Mouse (Mus musculus) limb, embryonic 14.5 days (tissue): ENCODE data around the gene Ldb3. TPM values are rescaled to one million over a fixed set of nuclear protein-coding genes. Genes with fewer than 3 reads are reported as not detected.

Source experiments
- ATAC-seq: fragments of 200-750 bp; cut with Nextera tagmentation; 2 replicates; pipeline ENCODE4 v1.8.0; 2017; ENCODE audit warnings: low read depth, moderate number of reproducible peaks, moderate TSS enrichment; ENCODE audit not compliant: low FRiP score
- DNase-seq: peaks from one replicate; pipeline ENCODE4 v3.0.0-alpha.2; 2015; ENCODE audit warnings: low spot score
- H3K27ac ChIP-seq: fragments of 300-500 bp; sonication (generic); replicated peaks from 2 replicates; pipeline ENCODE4 v1.5.1; 2014; ENCODE audit warnings: low read depth, mild to moderate bottlenecking, low read length, moderate library complexity, mixed read lengths
- H3K27me3 ChIP-seq: fragments of 300-500 bp; sonication (generic); 2 replicates; pipeline ENCODE4 v1.6.1; 2014; ENCODE audit warnings: low read length, mixed read lengths; ENCODE audit not compliant: control insufficient read depth, insufficient read depth
- H3K36me3 ChIP-seq: fragments of 300-500 bp; sonication (generic); 2 replicates; pipeline ENCODE4 v1.6.1; 2014; ENCODE audit warnings: mild to moderate bottlenecking, low read length, moderate library complexity, mixed read lengths; ENCODE audit not compliant: control insufficient read depth, insufficient read depth
- H3K4me1 ChIP-seq: fragments of 300-500 bp; sonication (generic); 2 replicates; pipeline ENCODE4 v1.6.1; 2014; ENCODE audit warnings: antibody characterized with exemption, low read length, mixed read lengths; ENCODE audit not compliant: control insufficient read depth, insufficient read depth
- H3K4me2 ChIP-seq: fragments of 300-500 bp; sonication (generic); replicated peaks from 2 replicates; pipeline ENCODE4 v1.6.1; 2014; ENCODE audit warnings: low read depth, mild to moderate bottlenecking, low read length, moderate library complexity; ENCODE audit not compliant: severe bottlenecking
- H3K4me3 ChIP-seq: fragments of 300-500 bp; sonication (generic); replicated peaks from 2 replicates; pipeline ENCODE4 v1.5.1; 2014; ENCODE audit warnings: low read length
- H3K9ac ChIP-seq: fragments of 300-500 bp; sonication (generic); 2 replicates; pipeline ENCODE4 v1.6.1; 2014; ENCODE audit warnings: mild to moderate bottlenecking, low read depth, low read length, moderate library complexity; ENCODE audit not compliant: severe bottlenecking
- H3K9me3 ChIP-seq: fragments of 300-500 bp; sonication (generic); 2 replicates; pipeline ENCODE4 v1.6.1; 2016; ENCODE audit warnings: low read length; ENCODE audit not compliant: control insufficient read depth
- POLR2A ChIP-seq: fragments of 200-500 bp; IDR thresholded peaks from 2 replicates; pipeline ENCODE4 v1.8.0; 2012; ENCODE audit warnings: inconsistent platforms, mild to moderate bottlenecking, moderate library complexity, borderline replicate concordance; ENCODE audit not compliant: insufficient read depth, insufficient read length; ENCODE audit errors: extremely low read depth
- WGBS: fragments of 180-500 bp; shearing (Covaris S2); extraction: QIAGEN DNeasy Blood & Tissue Kit; methylation state at CpG from one replicate; pipeline ENCODE4 v1.1.7; 2014; 5-methylcytosine and 5-hydroxymethylcytosine counted together
- polyA plus RNA-seq, 2 experiments: library from polyadenylated mRNA; depleted of rRNA in 1 of 2; stranded (reverse) in 1 of 2; unstranded in 1 of 2; fragments of >200 nt; fragmentation: Nextera tagmentation in 1 of 2; extraction: Ambion mirVana in 1 of 2; gene quantifications; 2 replicates each; pipeline versions ENCODE4 v1.2.1 to v1.2.3; 2012 to 2014

The Ldb3 gene
- polyA plus RNA-seq, 2 experiments, result 26.6 to 37.7 TPM

DNA sequence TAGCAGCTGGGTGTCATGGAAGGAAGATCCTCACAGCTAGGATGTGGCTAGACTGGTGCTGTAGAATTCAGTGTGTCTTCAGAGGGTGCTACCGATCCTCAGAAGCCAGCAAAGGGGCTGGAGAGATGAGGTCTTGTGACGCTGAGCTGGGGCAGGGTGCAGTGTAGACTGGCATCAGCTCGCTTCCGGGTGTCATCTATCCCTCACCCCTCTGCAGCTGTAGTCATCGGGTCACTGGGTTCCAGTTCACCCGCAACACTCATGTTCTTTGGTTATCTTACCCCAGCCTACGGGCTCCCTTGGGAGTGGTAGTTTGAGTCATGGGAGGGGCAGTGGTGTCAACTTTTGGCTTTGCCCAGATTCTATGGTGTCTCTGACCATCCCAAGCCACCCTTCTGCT is 13.4 kb upstream of the Ldb3 start:
- Histone ChIP-seq H3K27ac (no peak overlapping the region), H3K36me3 (no peaks in the 10 kb centered on the region), H3K27me3 (no peaks in the 10 kb centered on the region), H3K9me3 (no peaks in the 10 kb centered on the region), H3K9ac (no peak overlapping the region), H3K4me1 (no peaks in the 10 kb centered on the region), H3K4me3 (no peak overlapping the region), H3K4me2 (no peak overlapping the region)
- ATAC-seq, result no peak
- 94% methylated on average over 7 of the region's 7 CpGs for WGBS
- no peak for TF ChIP-seq POLR2A
- DNase-seq, result no peak

DNA sequence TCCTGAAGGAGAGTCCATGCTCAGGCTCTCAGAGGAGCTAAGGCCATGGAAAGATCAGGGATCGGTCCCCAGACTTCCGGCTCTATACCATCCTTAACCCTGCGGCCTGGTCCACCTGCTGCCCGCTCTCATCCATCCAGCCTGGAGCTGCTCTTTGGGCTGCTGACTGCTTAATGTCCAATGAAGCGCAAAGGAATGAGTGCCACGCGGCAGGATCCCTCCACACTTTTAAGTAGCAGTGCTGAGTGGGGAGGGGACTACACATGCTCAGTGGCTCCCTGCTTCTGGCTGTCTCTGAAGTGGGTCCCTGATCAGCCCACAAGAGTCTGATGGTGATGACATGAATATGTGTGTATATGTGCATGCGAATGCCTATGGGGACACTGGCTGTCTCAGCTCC is 11.5 kb upstream of the Ldb3 start, which contains the start of gene Opn4:
Opn4 (minus strand) TSS at position 202 of the 400 bp plus-strand sequence.
- Histone ChIP-seq H3K4me2 (no peak within 1 kb of the TSS), H3K4me1 (no peaks in the 10 kb centered on the region), H3K4me3 (no peak within 1 kb of the TSS), H3K36me3 (no peaks in the 10 kb centered on the region), H3K9me3 (no peaks in the 10 kb centered on the region), H3K9ac (no peak within 1 kb of the TSS), H3K27ac (no peak within 1 kb of the TSS), H3K27me3 (no peaks in the 10 kb centered on the region)
- no peak for DNase-seq
- WGBS, result 90% methylated on average over 8 of the region's 8 CpGs
- TF ChIP-seq POLR2A, result no peak
- ATAC-seq, result no peak

DNA sequence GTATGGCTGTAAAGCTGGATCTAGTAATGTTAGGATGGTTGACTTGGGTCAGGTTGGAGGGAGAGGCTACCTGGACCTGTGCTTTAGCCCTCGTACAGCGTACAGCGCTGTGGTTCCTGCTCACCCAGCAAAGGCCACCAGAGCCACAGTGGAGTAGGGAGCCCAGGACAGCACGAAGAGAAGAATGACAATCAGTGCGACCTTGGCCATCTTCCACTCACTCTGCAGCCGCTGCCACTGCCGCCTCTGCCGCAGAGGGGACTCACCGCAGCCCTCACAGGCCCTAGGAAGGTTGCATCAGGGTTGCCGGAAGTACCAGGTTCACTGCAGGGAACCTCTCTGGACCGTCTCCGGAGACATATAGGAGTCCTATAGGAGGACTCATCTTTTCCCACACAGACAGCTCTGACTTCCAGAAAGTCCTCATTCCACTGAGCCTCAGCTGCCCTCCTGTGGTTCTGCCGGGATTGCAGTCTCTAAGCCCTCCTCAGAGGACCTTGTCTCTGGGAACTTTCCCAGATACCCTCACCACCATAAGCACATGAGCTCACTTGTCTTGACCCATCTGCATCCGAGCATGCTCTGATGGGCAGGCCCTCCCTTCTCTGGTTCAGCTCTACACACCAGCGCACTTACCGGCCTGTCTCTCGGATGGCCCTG is 7.2 kb upstream of the Ldb3 start:
- Histone ChIP-seq H3K4me1 (peaks cover 4% of the 10 kb centered on the region; the same call in 1 of the 2 replicates), H3K4me3 (no peak overlapping the region), H3K9ac (no peak overlapping the region), H3K4me2 (no peak overlapping the region), H3K27ac (no peak overlapping the region), H3K9me3 (no peaks in the 10 kb centered on the region), H3K27me3 (no peaks in the 10 kb centered on the region), H3K36me3 (no peaks in the 10 kb centered on the region)
- ATAC-seq (no peak), DNase-seq (no peak)
- 82% methylated on average over 15 of the region's 17 CpGs for WGBS
- no peak for TF ChIP-seq POLR2A

DNA sequence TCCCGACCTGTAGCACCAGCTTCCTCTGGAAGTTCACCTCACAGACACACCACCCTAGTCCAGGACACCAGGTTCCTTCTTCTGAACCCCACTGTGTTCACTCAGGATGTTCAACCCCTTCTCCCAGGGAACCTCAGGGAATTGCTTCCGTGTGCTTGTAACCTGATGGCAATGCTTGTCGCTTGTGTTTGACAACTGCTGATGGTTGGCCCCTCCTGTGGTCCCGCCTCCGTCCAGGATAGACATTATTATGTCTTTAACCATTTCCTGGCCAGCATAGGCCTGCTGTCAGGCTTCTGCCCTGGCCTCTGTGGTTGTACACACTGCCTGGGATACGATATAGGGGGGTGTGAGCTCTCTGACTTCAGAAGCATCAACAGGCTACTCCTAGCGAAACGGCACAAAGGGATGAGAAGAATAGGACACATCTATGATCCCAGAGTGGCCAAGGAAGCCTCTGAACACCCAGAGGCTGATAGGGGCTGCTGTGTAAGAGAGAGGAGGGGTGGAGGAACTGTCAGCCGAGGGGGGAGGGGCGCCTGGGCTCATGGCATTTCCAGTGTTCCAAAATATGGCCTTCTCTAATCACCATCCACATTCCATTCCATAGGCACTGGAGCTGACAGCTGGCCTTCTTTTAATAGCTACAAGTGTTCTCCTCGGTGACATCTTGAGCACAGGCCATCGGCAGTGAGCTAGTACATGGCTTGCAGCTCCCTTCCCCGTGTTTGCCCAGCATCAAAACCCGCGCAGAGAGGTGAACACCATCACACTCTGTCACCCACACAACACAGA is 3.5 kb upstream of the Ldb3 start:
- DNase-seq (peak; percentile 22), ATAC-seq (peak; percentile 69)
- WGBS, result 52% methylated on average over 15 of the region's 15 CpGs
- H3K4me2 ChIP-seq, result no peak overlapping the region
- TF ChIP-seq POLR2A, result no peak
- no peaks in the 10 kb centered on the region for H3K36me3 ChIP-seq
- no peaks in the 10 kb centered on the region for H3K27me3 ChIP-seq
- H3K9me3 ChIP-seq, result no peaks in the 10 kb centered on the region
- no peak overlapping the region for H3K27ac ChIP-seq
- no peak overlapping the region for H3K4me3 ChIP-seq
- peaks cover 4% of the 10 kb centered on the region; the same call in 1 of the 2 replicates for H3K4me1 ChIP-seq
- no peak overlapping the region for H3K9ac ChIP-seq

DNA sequence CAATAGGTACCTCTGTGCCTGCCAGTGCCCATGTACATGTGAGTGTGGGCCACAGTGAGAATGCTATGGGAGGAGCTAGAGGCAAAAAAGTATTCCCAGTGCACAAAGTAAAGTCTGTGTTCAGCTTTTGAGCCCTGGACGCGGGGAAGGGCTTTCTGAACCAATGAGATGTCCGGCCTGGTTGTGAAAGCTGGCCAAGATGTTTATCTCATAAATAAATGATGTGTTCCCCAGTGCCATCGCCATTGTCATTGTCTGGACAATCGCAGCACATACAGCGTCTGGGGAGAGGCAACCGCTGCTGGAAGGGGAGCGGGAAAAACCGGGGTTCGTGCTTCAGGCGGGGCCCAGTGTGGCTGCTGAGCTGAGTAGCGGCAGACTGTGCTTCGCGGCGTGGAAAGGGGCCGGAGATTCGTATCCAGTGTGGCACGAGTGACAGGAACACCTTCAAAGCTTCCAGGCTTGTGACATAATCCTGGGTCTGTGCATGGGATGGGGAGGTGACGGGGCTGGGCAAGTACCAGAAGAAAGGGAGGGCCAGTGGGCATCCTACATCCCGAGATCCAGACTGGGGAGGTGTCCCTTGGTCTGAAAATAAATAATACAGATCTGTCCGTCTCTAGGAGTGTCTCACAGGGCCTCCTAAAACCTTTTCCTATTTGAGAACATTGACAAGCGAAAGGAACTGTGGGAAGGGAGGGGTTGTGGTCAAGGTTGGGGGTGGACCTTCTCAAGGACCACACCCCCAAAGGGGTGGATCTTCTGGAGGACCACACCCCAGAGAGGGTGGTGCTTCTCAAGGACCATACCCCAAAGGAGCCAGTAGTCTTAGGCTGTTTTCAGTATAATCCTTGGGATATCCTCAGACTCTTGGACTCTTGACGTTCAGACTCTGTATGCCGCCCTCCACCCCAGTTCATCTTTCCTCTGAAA is 2.5 kb upstream of the Ldb3 start:
- Histone ChIP-seq H3K27me3 (no peaks in the 10 kb centered on the region), H3K27ac (no peak overlapping the region), H3K9me3 (no peaks in the 10 kb centered on the region), H3K9ac (no peak overlapping the region), H3K36me3 (no peaks in the 10 kb centered on the region), H3K4me3 (no peak overlapping the region), H3K4me2 (no peak overlapping the region), H3K4me1 (peaks cover 4% of the 10 kb centered on the region; the same call in 1 of the 2 replicates)
- DNase-seq, result no peak
- 70% methylated on average over 24 of the region's 24 CpGs for WGBS
- no peak for TF ChIP-seq POLR2A
- no peak for ATAC-seq
